Mouse (Mus musculus): ENCODE measurements around the gene Capn9.

The Capn9 gene

DNA sequence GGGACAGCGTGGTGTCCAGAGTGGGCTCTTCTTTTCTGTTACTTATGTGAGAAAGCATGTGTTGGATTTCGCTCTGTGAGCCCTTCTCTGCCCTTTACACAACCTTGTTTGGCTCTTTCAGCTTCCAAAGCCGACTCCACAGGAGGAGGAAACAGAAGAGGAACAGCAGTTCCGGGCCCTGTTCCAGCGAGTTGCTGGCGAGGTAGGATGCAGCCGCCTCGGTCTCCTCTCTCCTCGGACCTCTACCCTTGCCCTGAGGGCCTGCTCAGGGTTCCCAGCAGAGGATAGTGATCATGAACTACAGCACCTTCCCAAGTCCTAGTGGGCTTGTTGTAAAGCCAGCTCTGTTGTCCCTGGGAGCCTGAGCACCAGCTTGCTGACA is 33.1 kb downstream of the Capn9 start:
- no peak for TF ChIP-seq GATA4 (IDR thresholded peaks at IDR 0.05; ENCODE audit: insufficient replicate concordance, low read length)

DNA sequence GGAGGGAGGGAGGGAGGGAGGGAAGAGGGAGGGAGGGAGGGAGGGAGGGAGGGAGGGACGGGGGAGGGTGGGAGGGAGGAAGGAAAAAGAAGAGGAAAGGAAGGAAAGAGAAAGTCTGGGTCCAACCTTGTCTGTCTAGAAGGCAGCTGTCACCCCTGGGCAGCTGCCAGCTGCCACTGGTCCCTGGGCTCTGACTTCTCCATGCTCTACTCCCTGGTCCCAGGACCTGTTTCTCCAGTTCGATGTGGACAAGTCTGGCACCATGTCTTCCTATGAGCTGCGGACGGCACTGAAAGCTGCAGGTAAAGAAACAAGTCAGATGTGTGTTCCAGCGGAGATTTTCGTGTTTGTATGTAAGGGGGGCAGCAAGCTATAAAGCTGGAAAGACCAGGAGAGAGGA is 38.4 kb downstream of the Capn9 start:
- TF ChIP-seq GATA4 (IDR thresholded peaks at IDR 0.05; ENCODE audit: insufficient replicate concordance, low read length) = no peak

- TF ChIP-seq GATA4 (IDR thresholded peaks at IDR 0.05; ENCODE audit: insufficient replicate concordance, low read length) = no peak
Measured at GRCm38 (mm10) chr8:124617266-124617869, 41.5 kb downstream of the Capn9 start.

- TF ChIP-seq GATA4 (IDR thresholded peaks at IDR 0.05; ENCODE audit: insufficient replicate concordance, low read length) = no peak
Measured at GRCm38 (mm10) chr8:124618252-124618651, 42.3 kb downstream of the Capn9 start.

DNA sequence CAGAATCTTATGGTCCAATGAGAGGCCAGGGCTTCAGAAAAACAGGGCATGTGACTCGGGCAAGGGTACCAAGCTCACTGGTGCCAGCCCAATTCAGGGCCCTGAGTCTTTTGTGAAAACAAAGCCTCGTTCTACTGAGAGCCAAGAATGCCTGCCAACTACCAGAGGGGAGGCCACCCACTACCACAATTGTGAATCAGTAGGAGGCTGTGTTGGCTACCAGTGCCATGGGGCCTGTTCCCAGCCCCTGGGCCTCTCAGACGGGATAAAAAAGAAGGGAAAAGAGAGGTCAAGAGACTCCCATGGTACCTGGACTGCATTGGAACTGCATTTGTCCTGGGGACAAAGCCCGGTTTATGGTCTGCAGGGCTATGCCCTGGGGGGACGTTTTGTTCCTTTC is 45.3 kb downstream of the Capn9 start:
- no peak for TF ChIP-seq GATA4 (IDR thresholded peaks at IDR 0.05; ENCODE audit: insufficient replicate concordance, low read length)

- no peak for TF ChIP-seq GATA4 (IDR thresholded peaks at IDR 0.05; ENCODE audit: insufficient replicate concordance, low read length)
Measured at GRCm38 (mm10) chr8:124626251-124626650, 50.3 kb downstream of the Capn9 start.

- TF ChIP-seq GATA4 (IDR thresholded peaks at IDR 0.05; ENCODE audit: insufficient replicate concordance, low read length) = no peak
Measured at GRCm38 (mm10) chr8:124630489-124630888, 54.6 kb downstream of the Capn9 start.

DNA sequence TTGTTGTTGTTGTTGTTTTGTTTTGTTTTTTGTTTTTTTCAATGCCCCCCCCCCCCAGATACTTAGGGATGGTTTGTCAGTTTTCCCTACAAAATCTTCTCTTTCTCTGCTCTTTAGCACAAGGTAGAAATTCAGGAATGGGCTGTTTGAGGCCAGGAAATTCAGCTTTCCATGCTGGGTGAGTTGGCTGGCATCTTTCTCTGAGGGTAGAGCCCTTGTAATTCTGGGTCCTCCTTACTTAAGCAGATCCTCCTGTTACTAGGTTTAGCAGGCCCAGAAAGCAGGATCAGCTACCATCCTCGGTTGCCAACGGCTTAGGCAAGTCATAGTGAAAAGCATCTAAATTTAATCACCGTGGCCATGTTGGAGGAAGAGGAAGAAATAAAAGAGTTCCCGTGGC is 55.0 kb downstream of the Capn9 start:
- TF ChIP-seq GATA4 (IDR thresholded peaks at IDR 0.05; ENCODE audit: insufficient replicate concordance, low read length) = no peak

DNA sequence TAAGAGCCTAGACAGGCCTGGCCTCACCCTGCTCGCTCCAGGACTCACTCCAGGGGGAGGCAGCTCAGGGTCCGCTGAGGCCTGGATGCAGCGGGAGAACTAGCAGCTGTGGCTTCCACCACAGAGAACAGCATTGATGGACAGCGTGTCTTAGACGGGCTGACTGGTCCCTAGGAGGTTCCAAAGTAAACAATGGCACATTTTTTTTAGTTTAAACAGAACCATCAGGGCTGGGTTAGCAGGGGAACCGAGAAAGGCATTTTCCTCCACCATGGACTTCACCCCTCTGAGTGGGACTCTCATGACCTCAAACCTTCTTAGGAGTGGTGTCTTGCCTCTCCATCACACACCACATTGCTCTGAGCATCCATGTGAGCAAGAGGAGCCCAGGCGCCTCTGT is 56.1 kb downstream of the Capn9 start:
- TF ChIP-seq GATA4 (IDR thresholded peaks at IDR 0.05; ENCODE audit: insufficient replicate concordance, low read length) = no peak

- no peak for TF ChIP-seq GATA4 (IDR thresholded peaks at IDR 0.05; ENCODE audit: insufficient replicate concordance, low read length)
Measured at GRCm38 (mm10) chr8:124633001-124633703, 57.2 kb downstream of the Capn9 start.

DNA sequence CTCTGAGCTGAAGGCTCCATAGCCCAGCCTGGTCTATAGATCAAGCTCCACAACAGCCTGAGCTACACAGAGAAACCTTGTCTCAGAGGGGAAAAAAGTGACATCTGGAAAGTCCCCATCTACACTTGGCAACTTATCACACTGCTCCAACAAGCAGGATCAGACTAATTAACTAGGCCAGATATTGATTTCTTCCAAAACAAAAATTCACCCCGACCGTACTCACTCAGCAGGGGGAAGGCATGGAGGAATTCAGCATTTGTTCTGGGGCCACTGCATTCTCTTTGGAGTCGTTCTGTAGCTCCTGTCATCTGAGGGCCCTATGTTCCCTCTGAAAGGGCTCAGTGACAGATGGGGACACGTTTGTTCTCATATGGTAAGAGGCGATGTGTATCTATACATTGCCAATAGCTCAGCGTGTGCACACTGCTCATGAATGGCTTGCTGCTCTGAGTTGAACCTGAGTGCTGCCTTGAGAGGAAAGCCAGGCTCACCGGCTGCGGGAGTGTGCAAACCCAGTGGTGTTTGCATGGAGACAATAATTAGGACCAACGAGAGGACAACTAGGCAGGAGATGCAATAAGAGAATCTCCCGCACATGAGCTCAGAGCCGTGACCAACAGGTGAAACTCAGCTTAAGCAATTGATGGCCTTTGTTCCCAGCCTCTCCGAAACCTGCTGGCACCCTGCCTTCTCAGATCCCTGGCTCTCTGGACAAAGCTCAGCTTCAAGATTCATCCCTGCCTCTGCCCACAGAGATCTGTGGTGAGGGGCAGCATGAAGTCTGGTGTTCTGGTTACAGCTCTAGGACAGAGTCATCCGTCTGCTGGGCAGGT is 58.7 kb downstream of the Capn9 start:
- TF ChIP-seq GATA4 (IDR thresholded peaks at IDR 0.05; ENCODE audit: insufficient replicate concordance, low read length) = no peak

- TF ChIP-seq GATA4 (IDR thresholded peaks at IDR 0.05; ENCODE audit: insufficient replicate concordance, low read length) = no peak
Measured at GRCm38 (mm10) chr8:124635247-124635502, 59.3 kb downstream of the Capn9 start.

- no peak for TF ChIP-seq GATA4 (IDR thresholded peaks at IDR 0.05; ENCODE audit: insufficient replicate concordance, low read length)
Measured at GRCm38 (mm10) chr8:124641599-124641998, 65.7 kb downstream of the Capn9 start.

GRCm38 (mm10) chr8:124643540-124644339 is 67.8 kb downstream of the Capn9 start:
- TF ChIP-seq GATA4 (IDR thresholded peaks at IDR 0.05; ENCODE audit: insufficient replicate concordance, low read length) = no peak

DNA sequence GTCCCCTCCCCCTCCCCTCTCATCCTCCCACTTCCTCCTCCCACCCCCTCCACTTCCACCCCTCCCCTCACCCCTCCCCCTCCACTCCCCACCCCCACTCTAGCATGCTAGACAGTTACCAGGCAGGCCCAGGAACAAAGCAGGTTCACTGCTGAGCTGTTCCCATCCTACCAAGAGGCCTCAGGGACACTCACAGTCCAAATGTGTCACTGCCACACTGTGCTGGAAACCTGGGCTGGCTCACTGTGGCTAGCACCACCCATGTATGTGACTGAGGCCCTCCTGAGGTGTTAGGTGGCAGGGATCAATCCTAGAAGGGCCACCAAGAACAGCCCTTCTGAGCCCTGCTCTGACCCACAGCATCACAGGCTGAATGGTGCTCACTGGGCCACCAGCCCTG is 72.4 kb downstream of the Capn9 start:
- no peak for TF ChIP-seq GATA4 (IDR thresholded peaks at IDR 0.05; ENCODE audit: insufficient replicate concordance, low read length)

- TF ChIP-seq GATA4 (IDR thresholded peaks at IDR 0.05; ENCODE audit: insufficient replicate concordance, low read length) = peak; percentile 30; the same call in 1 of the 2 replicates
Measured at GRCm38 (mm10) chr8:124651776-124652175, 75.9 kb downstream of the Capn9 start.

Measured in liver, adult (tissue).